Mouse (Mus musculus) stomach, embryonic 16.5 days (tissue): ENCODE measurements around the gene Fam124b. TPM values are rescaled to one million over a fixed set of nuclear protein-coding genes. Genes with fewer than 3 reads are reported as not detected.

Experiments
- ATAC-seq: fragments of 200-750 bp; cut with Nextera tagmentation; 2 replicates; pipeline ENCODE4 v1.8.0; 2017; ENCODE audit warnings: moderate number of reproducible peaks, moderate TSS enrichment; ENCODE audit not compliant: insufficient read depth, low FRiP score
- H3K27ac ChIP-seq: fragments of 300-500 bp; sonication (generic); 2 replicates; pipeline ENCODE4 v1.5.1; 2014; ENCODE audit warnings: low read length
- H3K27me3 ChIP-seq: fragments of 300-500 bp; sonication (generic); 2 replicates; pipeline ENCODE4 v1.6.1; 2014; ENCODE audit warnings: low read length, control low read depth, mixed read lengths; ENCODE audit not compliant: control insufficient read depth, insufficient read depth
- H3K36me3 ChIP-seq: fragments of 300-500 bp; sonication (generic); 2 replicates; pipeline ENCODE4 v1.6.1; 2014; ENCODE audit warnings: low read length; ENCODE audit not compliant: control insufficient read depth, insufficient read depth
- H3K4me1 ChIP-seq: fragments of 300-500 bp; sonication (generic); 2 replicates; pipeline ENCODE4 v1.6.1; 2014; ENCODE audit warnings: low read length, control low read depth, mixed read lengths; ENCODE audit not compliant: control insufficient read depth, insufficient read depth
- H3K4me2 ChIP-seq: fragments of 300-500 bp; sonication (generic); 2 replicates; pipeline ENCODE4 v1.6.1; 2014; ENCODE audit warnings: low read depth, low read length, mixed read lengths
- H3K4me3 ChIP-seq: fragments of 300-500 bp; sonication (generic); replicated peaks from 2 replicates; pipeline ENCODE4 v1.5.1; 2014; ENCODE audit warnings: mild to moderate bottlenecking, low read length
- H3K9ac ChIP-seq: fragments of 300-500 bp; sonication (generic); 2 replicates; pipeline ENCODE4 v1.6.1; 2014; ENCODE audit warnings: low read length
- H3K9me3 ChIP-seq: fragments of 300-500 bp; sonication (generic); replicated peaks from 2 replicates; pipeline ENCODE4 v1.6.1; 2016; ENCODE audit warnings: low read length, control low read depth; ENCODE audit not compliant: control insufficient read depth
- WGBS: fragments of 180-500 bp; shearing (Covaris S2); extraction: QIAGEN DNeasy Blood & Tissue Kit; methylation state at CpG from one replicate; pipeline ENCODE4 v1.1.7; 2014; 5-methylcytosine and 5-hydroxymethylcytosine counted together
- polyA plus RNA-seq: library from polyadenylated mRNA; unstranded; fragments of >200 nt; fragmentation: Nextera tagmentation; extraction: Ambion mirVana; gene quantifications from 2 replicates; pipeline ENCODE4 v1.2.1, GENCODE M21; 2015

Gene Fam124b
- 0.71 and 1.2 TPM in 2 replicates for polyA plus RNA-seq

DNA sequence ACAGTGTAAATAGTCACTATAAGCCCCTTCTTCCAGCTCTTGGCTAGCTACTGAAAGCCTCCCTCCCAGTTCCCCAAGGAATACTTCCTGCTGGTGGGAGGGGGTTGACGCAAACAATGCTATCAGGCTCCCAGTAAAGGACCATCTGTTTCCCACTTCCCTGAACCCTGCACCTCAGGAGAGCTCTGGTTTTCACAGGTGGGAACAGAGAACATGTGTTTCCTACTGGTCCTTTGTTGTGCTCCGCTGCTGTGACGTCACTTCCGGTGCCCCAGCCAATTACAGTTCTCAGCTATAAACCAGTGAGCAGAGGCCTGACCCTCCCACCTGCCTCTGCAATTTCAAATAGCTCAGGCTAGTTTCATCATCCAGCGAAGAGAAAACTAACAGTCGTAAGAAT lies at the start of gene Fam124b:
Gene Fam124b, minus strand, starts transcription at position 206 of the 400 bp plus-strand sequence.
- Histone ChIP-seq H3K9ac (no peak within 1 kb of the TSS), H3K27ac (no peak within 1 kb of the TSS), H3K4me1 (no peaks in the 10 kb centered on the region; the same call in 1 of the 2 replicates), H3K9me3 (no peaks in the 10 kb centered on the region), H3K4me2 (no peak within 1 kb of the TSS), H3K4me3 (no peak within 1 kb of the TSS), H3K27me3 (no peaks in the 10 kb centered on the region), H3K36me3 (no peaks in the 10 kb centered on the region)
- peak; percentile 75 for ATAC-seq
- 69% methylated on average over 6 of the region's 6 CpGs for WGBS

GRCm38 (mm10) chr1:80260443-80260842 lies 42.2 kb upstream of the Fam124b start:
- Histone ChIP-seq H3K9ac (no peak overlapping the region), H3K4me2 (no peak overlapping the region), H3K4me1 (no peaks in the 10 kb centered on the region), H3K4me3 (no peak overlapping the region), H3K27ac (no peak overlapping the region), H3K9me3 (no peaks in the 10 kb centered on the region), H3K27me3 (no peaks in the 10 kb centered on the region), H3K36me3 (no peaks in the 10 kb centered on the region)
- ATAC-seq, result no peak
- WGBS, result 80% methylated on average over 1 of the region's 1 CpGs

DNA sequence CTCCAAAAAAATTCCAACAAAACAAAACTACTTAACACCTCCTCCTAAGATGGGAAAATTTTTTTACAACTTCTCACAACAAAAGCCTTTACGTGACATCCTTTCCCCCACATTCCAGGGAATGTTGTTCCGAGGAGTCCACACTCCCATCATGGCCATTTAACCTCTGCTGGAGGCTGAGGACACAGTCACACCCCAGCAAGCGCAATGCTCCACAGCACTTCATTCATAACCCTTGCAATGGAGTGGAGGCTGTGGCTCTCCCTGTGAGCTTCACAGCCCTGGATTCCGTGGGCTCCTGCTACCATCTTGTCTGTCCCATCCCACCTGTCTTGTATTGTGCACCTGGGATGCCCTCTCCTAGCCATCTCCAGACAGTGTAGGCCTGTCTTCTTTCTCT lies 40.4 kb upstream of the Fam124b start:
- no peaks in the 10 kb centered on the region for H3K4me1 ChIP-seq
- no peaks in the 10 kb centered on the region for H3K9me3 ChIP-seq
- H3K4me2 ChIP-seq, result no peak overlapping the region
- no peak overlapping the region for H3K4me3 ChIP-seq
- ATAC-seq, result no peak
- no peak overlapping the region for H3K27ac ChIP-seq
- no peaks in the 10 kb centered on the region for H3K27me3 ChIP-seq
- no peak overlapping the region for H3K9ac ChIP-seq
- WGBS, result 71% methylated on average over 4 of the region's 4 CpGs
- H3K36me3 ChIP-seq, result no peaks in the 10 kb centered on the region

DNA sequence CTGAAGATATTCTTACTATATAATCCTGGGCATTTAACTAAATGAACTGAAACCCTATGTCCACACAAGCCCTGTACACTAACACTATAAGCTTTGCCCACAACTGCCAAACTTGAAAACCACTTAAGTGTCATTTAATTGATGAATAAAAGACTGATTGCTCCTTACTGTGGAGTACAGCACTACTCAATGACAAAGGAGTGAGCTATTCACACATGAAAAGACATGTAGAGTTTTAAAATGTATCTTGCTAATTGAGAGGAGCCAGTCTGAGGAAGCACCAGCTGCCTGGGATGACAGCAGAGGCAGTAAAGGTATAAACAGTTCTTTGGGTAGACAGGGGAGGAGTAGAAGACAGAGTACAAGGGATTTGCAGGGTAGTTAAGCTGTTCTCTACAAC lies 35.0 kb upstream of the Fam124b start:
- Histone ChIP-seq H3K27me3 (no peaks in the 10 kb centered on the region), H3K36me3 (no peaks in the 10 kb centered on the region), H3K9me3 (no peaks in the 10 kb centered on the region), H3K27ac (no peak overlapping the region), H3K9ac (no peak overlapping the region), H3K4me2 (no peak overlapping the region), H3K4me1 (no peaks in the 10 kb centered on the region), H3K4me3 (no peak overlapping the region)
- ATAC-seq, result no peak

- H3K9me3 ChIP-seq, result no peaks in the 10 kb centered on the region
- H3K4me2 ChIP-seq, result no peak overlapping the region
- H3K4me1 ChIP-seq, result no peaks in the 10 kb centered on the region
- H3K27me3 ChIP-seq, result no peaks in the 10 kb centered on the region
- ATAC-seq, result no peak
- WGBS, result 63% methylated on average over 5 of the region's 5 CpGs
- no peak overlapping the region for H3K4me3 ChIP-seq
- H3K9ac ChIP-seq, result no peak overlapping the region
- H3K27ac ChIP-seq, result no peak overlapping the region
- no peaks in the 10 kb centered on the region for H3K36me3 ChIP-seq
Observed at GRCm38 (mm10) chr1:80250247-80250646, 32.0 kb upstream of the Fam124b start.

- H3K27ac ChIP-seq, result no peak overlapping the region
- no peak overlapping the region for H3K9ac ChIP-seq
- no peak overlapping the region for H3K4me3 ChIP-seq
- no peaks in the 10 kb centered on the region for H3K36me3 ChIP-seq
- no peaks in the 10 kb centered on the region for H3K4me1 ChIP-seq
- H3K27me3 ChIP-seq, result no peaks in the 10 kb centered on the region
- no peak for ATAC-seq
- H3K9me3 ChIP-seq, result no peaks in the 10 kb centered on the region
- H3K4me2 ChIP-seq, result no peak overlapping the region
Observed at GRCm38 (mm10) chr1:80247131-80247530, 28.9 kb upstream of the Fam124b start.

GRCm38 (mm10) chr1:80244123-80244522 lies 25.9 kb upstream of the Fam124b start:
- Histone ChIP-seq H3K27ac (no peak overlapping the region), H3K4me2 (no peak overlapping the region), H3K36me3 (no peaks in the 10 kb centered on the region), H3K27me3 (no peaks in the 10 kb centered on the region), H3K9me3 (no peaks in the 10 kb centered on the region), H3K4me3 (no peak overlapping the region), H3K9ac (no peak overlapping the region), H3K4me1 (no peaks in the 10 kb centered on the region)
- WGBS, result 45% methylated on average over 3 of the region's 3 CpGs
- no peak for ATAC-seq

- no peaks in the 10 kb centered on the region for H3K36me3 ChIP-seq
- H3K4me1 ChIP-seq, result no peaks in the 10 kb centered on the region
- 86% methylated on average over 6 of the region's 6 CpGs for WGBS
- H3K9me3 ChIP-seq, result no peaks in the 10 kb centered on the region
- H3K4me2 ChIP-seq, result no peak overlapping the region
- no peak overlapping the region for H3K27ac ChIP-seq
- ATAC-seq, result no peak
- no peaks in the 10 kb centered on the region for H3K27me3 ChIP-seq
- H3K4me3 ChIP-seq, result no peak overlapping the region
- no peak overlapping the region for H3K9ac ChIP-seq
Observed at GRCm38 (mm10) chr1:80241579-80241978, 23.3 kb upstream of the Fam124b start.

- no peak for ATAC-seq
- Histone ChIP-seq H3K4me1 (no peaks in the 10 kb centered on the region), H3K9ac (no peak overlapping the region), H3K36me3 (no peaks in the 10 kb centered on the region), H3K4me2 (no peak overlapping the region), H3K4me3 (no peak overlapping the region), H3K27me3 (no peaks in the 10 kb centered on the region), H3K9me3 (no peaks in the 10 kb centered on the region), H3K27ac (no peak overlapping the region)
- 49% methylated on average over 12 of the region's 12 CpGs for WGBS
Observed at GRCm38 (mm10) chr1:80240017-80240660, 21.9 kb upstream of the Fam124b start.
